Mouse (Mus musculus) mesoderm, embryonic 11.5 days (tissue): ENCODE results near the gene Pdcd2.

Experiments
- DNase-seq: peaks from one replicate; pipeline ENCODE4 v3.0.0-alpha.2; 2012; ENCODE audit warnings: low read depth, low spot score

Gene Pdcd2

DNA sequence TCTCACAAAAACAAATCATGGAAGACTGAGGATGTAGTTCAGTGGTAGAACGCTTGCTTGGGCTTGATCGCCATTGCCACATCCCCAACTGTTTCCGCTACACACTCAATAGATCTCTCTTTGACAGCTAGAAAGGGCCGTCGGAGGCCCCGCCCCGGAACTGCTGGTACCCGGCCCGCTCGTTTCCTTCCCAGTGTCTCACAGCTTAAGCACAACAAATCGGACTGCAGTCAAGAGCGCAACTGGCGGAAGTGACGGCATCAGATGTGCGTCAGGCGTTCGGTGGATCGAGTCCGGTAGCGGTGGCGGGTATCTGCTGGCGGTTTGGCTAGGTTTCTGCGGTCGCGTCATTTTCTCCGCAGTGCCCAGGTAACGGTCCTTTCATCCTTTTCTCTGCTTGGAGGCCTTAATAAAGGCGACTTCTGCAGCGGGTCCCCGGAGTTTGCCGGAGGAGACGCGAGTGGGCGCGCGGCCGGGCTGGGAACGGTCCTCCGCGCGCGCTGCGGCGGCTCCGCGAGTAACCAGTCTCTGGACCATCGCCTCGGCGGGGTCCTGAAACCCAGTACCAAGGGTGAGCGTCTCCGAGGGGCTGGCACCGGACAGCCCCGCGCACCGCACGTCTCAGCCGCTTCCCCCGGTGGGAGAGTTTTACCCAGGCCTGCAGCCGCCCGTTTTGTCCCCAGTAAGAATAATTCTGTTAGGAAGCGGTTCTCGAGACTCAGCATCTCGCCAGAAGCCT lies 27.3 kb downstream of the Pdcd2 start, which contains the start of the genes Psmb1 and Tbp:
TSS of gene Psmb1 (minus strand) at position 96 of the 739 bp plus-strand sequence.
TSS of gene Tbp (plus strand) at position 233 of the 739 bp plus-strand sequence.
- peak; percentile 98 for DNase-seq

DNA sequence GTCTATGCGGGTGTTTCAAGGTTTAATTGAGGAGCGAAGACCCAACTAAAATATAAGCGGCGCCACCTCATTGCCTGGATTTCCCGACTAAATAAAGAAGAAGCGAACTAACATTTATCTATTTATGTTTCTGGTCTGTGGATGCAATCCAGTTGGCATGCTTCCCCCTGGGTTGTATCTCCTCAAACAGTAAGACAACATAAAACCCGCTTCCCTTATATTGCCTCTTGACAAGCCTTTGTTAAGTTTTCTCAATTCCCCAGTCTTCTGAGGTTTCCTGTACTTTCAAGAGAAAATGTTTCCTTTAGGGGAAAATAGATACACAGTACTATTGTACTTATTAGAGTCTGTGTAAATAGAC lies 28.4 kb downstream of the Pdcd2 start:
- no peak for DNase-seq

DNA sequence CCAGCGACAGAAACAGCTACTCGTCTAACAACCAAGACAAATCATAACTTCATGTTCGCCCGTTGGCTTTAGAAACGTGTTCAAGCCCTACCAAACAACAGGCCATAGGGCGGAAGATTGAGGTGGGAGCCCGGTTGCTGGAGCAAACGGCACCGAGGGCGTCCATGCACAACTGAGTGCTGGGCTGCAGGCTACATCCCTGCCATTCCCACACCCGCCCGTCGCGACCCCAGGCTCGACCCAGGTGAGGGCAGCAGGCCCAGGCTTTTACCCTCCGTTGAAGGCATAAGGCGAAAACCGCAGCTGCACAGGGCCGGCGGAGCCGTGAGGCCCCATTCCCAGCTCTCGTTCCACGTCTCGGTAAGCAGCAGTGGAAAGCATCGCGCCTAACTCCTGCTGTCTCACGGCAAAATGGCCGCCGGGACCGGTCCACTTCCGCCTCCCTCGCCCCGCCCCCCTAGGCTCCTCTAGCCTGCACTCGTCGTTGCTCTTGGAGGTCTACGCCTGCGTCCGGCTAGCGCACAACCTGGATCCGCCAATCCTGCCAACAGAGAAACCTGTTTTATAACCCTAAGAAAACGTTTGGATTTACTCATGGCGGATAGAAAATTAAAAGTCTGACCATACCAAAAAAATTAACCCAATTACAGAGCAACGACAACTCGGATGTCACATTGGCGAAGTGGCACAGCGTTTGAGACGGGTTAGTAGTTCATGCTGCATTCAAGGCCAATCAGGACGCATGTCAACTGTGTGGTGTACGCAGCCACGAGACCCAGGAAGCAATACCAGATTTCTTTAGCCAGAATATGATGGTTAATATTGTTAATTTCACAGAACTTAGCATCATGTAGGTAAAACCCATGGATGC lies 29.0 kb downstream of the Pdcd2 start:
- DNase-seq: peak; percentile 90

DNA sequence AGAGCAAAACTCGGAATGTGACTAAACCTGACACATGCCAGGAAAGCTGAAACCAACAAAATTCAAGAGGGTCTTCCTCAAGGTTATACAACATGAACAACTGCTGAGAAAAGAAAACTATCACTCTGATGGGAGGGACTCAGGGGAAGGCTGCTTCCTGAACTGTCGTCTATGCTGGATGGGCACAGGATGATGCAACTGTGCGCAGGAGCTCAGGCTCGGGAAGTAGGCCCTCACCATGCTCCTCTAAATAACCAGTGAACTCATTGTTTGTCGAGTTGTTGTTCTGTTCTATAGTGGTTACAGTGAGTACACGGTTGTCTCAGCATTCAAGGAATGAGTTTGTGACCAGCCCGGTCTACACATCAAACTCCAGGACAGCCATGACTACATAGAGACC lies 36.6 kb downstream of the Pdcd2 start:
- DNase-seq: no peak

DNA sequence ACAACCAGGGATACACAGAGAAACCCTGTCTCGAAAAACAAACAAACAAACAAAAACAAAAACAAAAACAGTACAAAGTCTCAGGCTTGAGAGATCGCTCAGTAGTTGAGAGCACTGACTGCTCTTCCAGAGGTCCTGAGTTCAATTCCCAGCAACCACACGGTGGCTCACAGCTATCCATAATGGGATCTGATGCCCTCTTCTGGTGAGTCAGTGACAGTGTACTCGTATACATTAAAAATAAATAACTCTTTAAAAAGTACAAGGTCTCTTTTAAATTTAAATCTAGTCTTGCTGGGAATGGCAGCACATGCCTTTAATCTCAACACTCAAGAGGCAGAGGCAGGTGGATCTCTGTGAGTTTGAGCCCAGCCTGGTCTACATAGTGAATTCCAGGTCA lies 54.4 kb downstream of the Pdcd2 start:
- DNase-seq: no peak
